Mouse (Mus musculus) forebrain, embryonic 16.5 days (tissue): ENCODE measurements around the gene Tbx2. TPM values are rescaled to one million over a fixed set of nuclear protein-coding genes. Genes with fewer than 3 reads are reported as not detected.

Source experiments
- ATAC-seq: fragments of 200-750 bp; cut with Nextera tagmentation; 2 replicates; pipeline ENCODE4 v1.8.0; 2017; ENCODE audit warnings: mild to moderate bottlenecking, moderate library complexity
- H3K27ac ChIP-seq: fragments of 300-500 bp; sonication (generic); 2 replicates; pipeline ENCODE4 v1.5.1; 2014; ENCODE audit warnings: low read length, control low read depth
- H3K27me3 ChIP-seq: fragments of 300-500 bp; sonication (generic); replicated peaks from 2 replicates; pipeline ENCODE4 v1.6.1; 2014; ENCODE audit warnings: low read length; ENCODE audit not compliant: control insufficient read depth, insufficient read depth
- H3K36me3 ChIP-seq: fragments of 300-500 bp; sonication (generic); 2 replicates; pipeline ENCODE4 v1.6.1; 2014; ENCODE audit not compliant: control insufficient read depth, insufficient read depth
- H3K4me1 ChIP-seq: fragments of 300-500 bp; sonication (generic); replicated peaks from 2 replicates; pipeline ENCODE4 v1.6.1; 2014; ENCODE audit warnings: low read length; ENCODE audit not compliant: control insufficient read depth, insufficient read depth
- H3K4me2 ChIP-seq: fragments of 300-500 bp; sonication (generic); 2 replicates; pipeline ENCODE4 v1.6.1; 2014; ENCODE audit warnings: mild to moderate bottlenecking, low read length, control low read depth
- H3K4me3 ChIP-seq: fragments of 300-500 bp; sonication (generic); replicated peaks from 2 replicates; pipeline ENCODE4 v1.5.1; 2014; ENCODE audit warnings: mild to moderate bottlenecking, low read length, control low read depth
- H3K9ac ChIP-seq: fragments of 300-500 bp; sonication (generic); replicated peaks from 2 replicates; pipeline ENCODE4 v1.6.1; 2014; ENCODE audit warnings: low read depth, low read length, control low read depth
- H3K9me3 ChIP-seq: fragments of 300-500 bp; sonication (generic); 2 replicates; pipeline ENCODE4 v1.6.1; 2016; ENCODE audit warnings: low read length; ENCODE audit not compliant: control insufficient read depth
- WGBS: fragments of 180-500 bp; shearing (Covaris S2); extraction: QIAGEN DNeasy Blood & Tissue Kit; methylation state at CpG from one replicate; pipeline ENCODE4 v1.1.7; 2014; 5-methylcytosine and 5-hydroxymethylcytosine counted together
- polyA plus RNA-seq: library from polyadenylated mRNA; unstranded; fragments of >200 nt; fragmentation: Nextera tagmentation; extraction: Ambion mirVana; gene quantifications from 2 replicates; pipeline ENCODE4 v1.2.1, GENCODE M21; 2015

The Tbx2 gene
- polyA plus RNA-seq, 1 experiment from 2014 or later = 0.47 TPM

- H3K9ac ChIP-seq = no peak overlapping the region
- no peak overlapping the region for H3K27ac ChIP-seq
- no peaks in the 10 kb centered on the region for H3K9me3 ChIP-seq
- WGBS = 1% methylated on average over 18 of the region's 18 CpGs
- peaks cover 65% of the 10 kb centered on the region for H3K27me3 ChIP-seq
- H3K4me3 ChIP-seq = no peak overlapping the region
- H3K4me1 ChIP-seq = peaks cover 24% of the 10 kb centered on the region
- no peak for ATAC-seq
- H3K36me3 ChIP-seq = no peaks in the 10 kb centered on the region
- H3K4me2 ChIP-seq = no peak overlapping the region
Measured at GRCm38 (mm10) chr11:85837291-85837647, 4.9 kb downstream of the Tbx2 start.

GRCm38 (mm10) chr11:85837648-85838423, 5.5 kb downstream of the Tbx2 start:
- Histone ChIP-seq H3K27me3 (peaks cover 71% of the 10 kb centered on the region), H3K4me1 (peaks cover 21% of the 10 kb centered on the region), H3K9ac (no peak overlapping the region), H3K36me3 (no peaks in the 10 kb centered on the region), H3K27ac (no peak overlapping the region), H3K4me2 (no peak overlapping the region), H3K4me3 (no peak overlapping the region), H3K9me3 (no peaks in the 10 kb centered on the region)
- WGBS = under 1% methylated on average over 54 of the region's 67 CpGs
- no peak for ATAC-seq

- Histone ChIP-seq H3K9me3 (no peaks in the 10 kb centered on the region), H3K4me2 (no peak overlapping the region), H3K9ac (no peak overlapping the region), H3K27me3 (peaks cover 76% of the 10 kb centered on the region), H3K36me3 (no peaks in the 10 kb centered on the region), H3K27ac (no peak overlapping the region), H3K4me3 (no peak overlapping the region), H3K4me1 (peaks cover 22% of the 10 kb centered on the region)
- ATAC-seq = no peak
- WGBS = 4% methylated on average over 20 of the region's 20 CpGs
Measured at GRCm38 (mm10) chr11:85838424-85839257, 6.3 kb downstream of the Tbx2 start.

GRCm38 (mm10) chr11:85839258-85840030, 7.1 kb downstream of the Tbx2 start:
- WGBS = 7% methylated on average over 7 of the region's 7 CpGs
- no peak for ATAC-seq
- Histone ChIP-seq H3K36me3 (no peaks in the 10 kb centered on the region), H3K27ac (no peak overlapping the region), H3K4me3 (no peak overlapping the region), H3K9ac (no peak overlapping the region), H3K4me1 (peaks cover 30% of the 10 kb centered on the region), H3K4me2 (no peak overlapping the region), H3K9me3 (no peaks in the 10 kb centered on the region), H3K27me3 (peaks cover 78% of the 10 kb centered on the region)

- Histone ChIP-seq H3K27me3 (peaks cover 78% of the 10 kb centered on the region), H3K4me1 (peaks cover 33% of the 10 kb centered on the region), H3K4me3 (0 out of 2 replicates have a peak overlapping the region, but pooled peaks have one; percentile 11), H3K27ac (no peak overlapping the region), H3K9me3 (no peaks in the 10 kb centered on the region), H3K4me2 (0 out of 2 replicates have a peak overlapping the region, but pooled peaks have one; percentile 2), H3K9ac (no peak overlapping the region), H3K36me3 (no peaks in the 10 kb centered on the region)
- 4% methylated on average over 27 of the region's 27 CpGs for WGBS
- ATAC-seq = no peak
Measured at GRCm38 (mm10) chr11:85840031-85840802, 7.9 kb downstream of the Tbx2 start.

- no peak overlapping the region for H3K9ac ChIP-seq
- no peak for ATAC-seq
- no peaks in the 10 kb centered on the region for H3K9me3 ChIP-seq
- 0 out of 2 replicates have a peak overlapping the region, but pooled peaks have one; percentile 2 for H3K4me2 ChIP-seq
- under 1% methylated on average over 21 of the region's 21 CpGs for WGBS
- peaks cover 33% of the 10 kb centered on the region for H3K4me1 ChIP-seq
- no peak overlapping the region for H3K27ac ChIP-seq
- 0 out of 2 replicates have a peak overlapping the region, but pooled peaks have one; percentile 11 for H3K4me3 ChIP-seq
- peaks cover 78% of the 10 kb centered on the region for H3K27me3 ChIP-seq
- H3K36me3 ChIP-seq = no peaks in the 10 kb centered on the region
Measured at GRCm38 (mm10) chr11:85840803-85841145, 8.4 kb downstream of the Tbx2 start.

- H3K4me1 ChIP-seq = peaks cover 33% of the 10 kb centered on the region
- no peak for ATAC-seq
- H3K36me3 ChIP-seq = no peaks in the 10 kb centered on the region
- H3K9ac ChIP-seq = no peak overlapping the region
- H3K27me3 ChIP-seq = peaks cover 78% of the 10 kb centered on the region
- H3K9me3 ChIP-seq = no peaks in the 10 kb centered on the region
- H3K4me3 ChIP-seq = no peak overlapping the region
- H3K27ac ChIP-seq = no peak overlapping the region
- 7% methylated on average over 8 of the region's 8 CpGs for WGBS
- no peak overlapping the region; the same call in 1 of the 2 replicates for H3K4me2 ChIP-seq
Measured at GRCm38 (mm10) chr11:85841211-85841681, 8.9 kb downstream of the Tbx2 start.

GRCm38 (mm10) chr11:85841980-85842379, 9.6 kb downstream of the Tbx2 start:
- no peaks in the 10 kb centered on the region for H3K9me3 ChIP-seq
- peak overlapping the region; percentile 64 for H3K4me2 ChIP-seq
- ATAC-seq = peak; percentile 68
- WGBS = 0% methylated on average over 23 of the region's 32 CpGs
- H3K9ac ChIP-seq = peak overlapping the region; percentile 43; the same call in 1 of the 2 replicates
- H3K27me3 ChIP-seq = peaks cover 81% of the 10 kb centered on the region
- H3K36me3 ChIP-seq = no peaks in the 10 kb centered on the region
- peaks cover 33% of the 10 kb centered on the region for H3K4me1 ChIP-seq
- H3K27ac ChIP-seq = no peak overlapping the region
- peak overlapping the region; percentile 39 for H3K4me3 ChIP-seq
